Mouse (Mus musculus): Measurements from ENCODE around the gene Spata5. TPM values are rescaled to one million over a fixed set of nuclear protein-coding genes. Genes with fewer than 3 reads are reported as not detected.
A peak's percentile ranks its signal among the peaks of the same experiment; 100 is the strongest.

Gene Spata5
- total RNA-seq, 2 experiments from 2014 or later: 15.6 to 18.3 TPM

DNA sequence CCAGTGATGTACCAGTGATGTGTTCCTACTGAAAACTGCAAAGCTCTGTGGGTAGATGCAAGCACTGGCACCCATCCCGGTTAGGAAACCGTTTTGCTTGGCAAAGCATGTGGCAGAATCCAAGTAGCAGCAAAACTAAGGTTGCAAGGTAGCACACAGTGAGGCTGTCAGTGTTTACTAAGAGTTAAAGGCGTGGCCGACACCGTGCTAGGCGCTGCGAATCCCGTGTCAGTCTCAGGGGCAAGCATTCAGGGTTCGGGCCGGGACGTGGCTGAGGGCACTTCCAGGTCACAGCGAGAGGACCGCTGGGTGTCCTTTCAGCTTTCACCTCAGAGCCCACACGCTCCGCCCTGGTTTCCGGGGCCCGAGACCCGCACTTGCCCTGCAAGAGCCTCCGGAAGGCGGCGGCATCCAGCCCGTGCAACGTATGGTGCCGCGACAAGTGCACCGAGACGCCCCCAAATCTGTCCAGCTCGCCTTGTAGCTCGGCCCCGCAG, 687 bp upstream of the Spata5 start:
- intact Hi-C loops (cut with DNase I): no loop called here
- no peak for DNase-seq

GRCm38 (mm10) chr3:37420072-37420471, 376 bp downstream of the Spata5 start, which contains the start of gene Nudt6:
TSS of gene Nudt6 (minus strand) at chr3:37420211.
- peak; percentile 90 to 95 for DNase-seq
- intact Hi-C loops (cut with DNase I): no loop called here

GRCm38 (mm10) chr3:37420641-37421040, 945 bp downstream of the Spata5 start:
- no peak for DNase-seq
- intact Hi-C loops (cut with DNase I): no loop called here

DNA sequence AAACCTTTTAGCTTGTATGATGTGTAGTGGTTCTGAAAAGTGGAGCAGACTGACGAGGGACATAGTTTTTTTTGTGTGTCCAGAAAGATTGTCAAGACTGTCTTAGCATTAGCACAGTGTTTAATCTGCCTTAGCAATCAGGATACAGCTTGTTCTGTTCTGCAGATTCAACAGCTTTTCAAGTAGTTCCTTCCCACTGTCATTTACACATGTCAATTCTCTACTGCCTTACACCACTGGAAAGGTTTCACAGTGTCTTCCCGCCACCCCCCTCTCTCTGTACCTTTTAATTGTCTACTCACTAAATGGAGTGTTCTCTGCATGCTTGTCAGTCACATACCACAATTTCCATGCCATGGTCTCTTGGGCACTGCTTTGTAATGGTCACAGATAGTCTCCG, 1.5 kb downstream of the Spata5 start:
- intact Hi-C loops (cut with DNase I): no loop called here
- no peak for DNase-seq

- DNase-seq: no peak
- intact Hi-C loops (cut with DNase I): no loop called here
Observed at GRCm38 (mm10) chr3:37426069-37426468, 6.4 kb downstream of the Spata5 start.

GRCm38 (mm10) chr3:37430359-37430758, 10.7 kb downstream of the Spata5 start:
- no peak for DNase-seq
- intact Hi-C loops (cut with DNase I): no loop called here

GRCm38 (mm10) chr3:37439770-37440169, 20.1 kb downstream of the Spata5 start:
- intact Hi-C loops (cut with DNase I): no loop called here
- peak; percentile 31 to 40 for DNase-seq

- no peak for DNase-seq
Observed at GRCm38 (mm10) chr3:37443409-37443808, 23.7 kb downstream of the Spata5 start.

DNA sequence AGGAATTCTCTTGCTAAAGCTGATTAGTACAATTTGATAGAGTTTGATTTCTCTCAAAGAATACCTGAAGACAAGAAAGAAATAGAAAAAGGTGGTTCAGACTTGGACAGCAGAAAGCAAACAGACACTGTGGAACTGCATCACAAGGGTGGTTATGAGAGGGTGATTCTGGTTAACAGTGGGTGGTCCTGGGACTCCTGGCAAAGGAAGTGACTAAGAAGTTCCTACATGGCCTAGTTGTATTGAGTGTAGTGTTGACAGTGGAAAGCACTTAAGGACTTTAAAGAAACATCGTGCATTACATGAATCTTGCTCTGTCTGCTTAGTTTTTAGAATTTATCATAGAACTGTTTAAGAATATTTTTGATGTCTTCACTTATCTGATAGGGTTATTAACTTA, 36.3 kb downstream of the Spata5 start:
- intact Hi-C loops (cut with DNase I): no loop called here
- DNase-seq: no peak

More at GRCm38 (mm10) chr3:37443409-37443808, 23.7 kb downstream of the Spata5 start:
- intact Hi-C loops (cut with DNase I): no loop called here

DNA sequence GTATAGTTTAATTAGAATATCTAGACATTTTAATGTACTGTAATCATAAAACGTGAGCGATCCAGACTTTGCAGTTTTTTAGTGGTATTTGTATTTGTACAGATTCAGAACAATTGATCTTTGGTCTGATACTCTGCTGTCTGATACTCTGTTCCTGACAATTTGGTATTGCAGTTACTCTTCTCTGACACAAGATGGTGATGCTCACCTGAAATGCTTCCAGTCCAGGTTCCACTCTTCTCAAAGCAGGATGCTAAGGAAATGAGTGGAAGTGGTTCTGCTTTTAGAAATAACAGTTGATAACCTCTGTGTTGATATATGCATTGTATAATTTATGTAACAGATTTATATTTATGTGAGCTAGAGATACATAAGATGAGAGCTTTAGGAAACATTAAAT, 48.5 kb downstream of the Spata5 start:
- no peak for DNase-seq
- intact Hi-C loops (cut with DNase I): no loop called here

DNA sequence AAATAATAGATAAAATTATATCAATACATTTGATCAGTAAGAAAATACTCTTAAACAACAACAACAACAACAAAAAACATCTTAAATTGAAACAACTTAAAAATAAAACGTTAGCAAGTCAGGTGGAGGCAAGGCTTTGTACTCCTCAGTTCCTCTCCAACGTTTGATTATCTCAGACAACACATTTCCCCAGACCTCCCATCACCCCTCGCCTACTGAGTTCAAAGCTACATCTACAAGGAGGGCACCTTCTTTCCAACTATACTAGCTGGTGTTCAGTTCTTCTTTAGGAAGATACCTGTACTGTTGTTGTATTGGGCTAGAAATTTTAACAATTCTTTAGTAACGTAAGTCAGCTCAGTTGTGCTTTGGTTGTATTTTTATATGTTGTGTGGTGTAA, 49.7 kb downstream of the Spata5 start:
- DNase-seq: no peak
- intact Hi-C loops (cut with DNase I): no loop called here

DNA sequence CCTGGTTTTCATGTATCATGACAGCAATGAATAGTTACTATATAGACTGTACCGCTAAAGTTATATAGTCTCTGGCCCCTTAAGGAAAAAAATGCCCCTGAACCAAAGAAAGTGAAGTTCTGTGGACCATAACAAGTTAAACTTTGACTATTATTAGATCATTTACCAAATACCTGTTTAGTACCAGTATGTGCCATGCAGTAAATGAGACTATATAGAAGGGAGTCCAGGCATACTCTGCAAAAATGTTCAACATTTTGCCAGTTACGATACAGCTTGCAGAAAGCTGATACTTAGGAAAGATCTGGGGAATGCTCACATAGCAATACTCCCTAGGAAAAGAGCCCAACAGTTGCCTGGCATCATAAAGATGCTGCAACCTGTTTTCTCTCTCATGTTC, 51.2 kb downstream of the Spata5 start:
- no peak for DNase-seq
- intact Hi-C loops (cut with DNase I): loop anchor here (5.0 to 10.0 kb wide), 5 partner anchors 284 to 751 kb away; no protein-coding TSS in a partner anchor

- DNase-seq: peak; percentile 10 to 50
- intact Hi-C loops (cut with DNase I): loop anchor here (2.0 to 10.0 kb wide), 6 partner anchors 166 to 750 kb away; partner anchors contain the start of gene Spry1
Observed at GRCm38 (mm10) chr3:37472461-37472860, 52.8 kb downstream of the Spata5 start.

GRCm38 (mm10) chr3:37476485-37476884, 56.8 kb downstream of the Spata5 start:
- no peak for DNase-seq
- intact Hi-C loops (cut with DNase I): loop anchor here (10.0 kb wide), 3 partner anchors 278 to 638 kb away; no protein-coding TSS in a partner anchor

DNA sequence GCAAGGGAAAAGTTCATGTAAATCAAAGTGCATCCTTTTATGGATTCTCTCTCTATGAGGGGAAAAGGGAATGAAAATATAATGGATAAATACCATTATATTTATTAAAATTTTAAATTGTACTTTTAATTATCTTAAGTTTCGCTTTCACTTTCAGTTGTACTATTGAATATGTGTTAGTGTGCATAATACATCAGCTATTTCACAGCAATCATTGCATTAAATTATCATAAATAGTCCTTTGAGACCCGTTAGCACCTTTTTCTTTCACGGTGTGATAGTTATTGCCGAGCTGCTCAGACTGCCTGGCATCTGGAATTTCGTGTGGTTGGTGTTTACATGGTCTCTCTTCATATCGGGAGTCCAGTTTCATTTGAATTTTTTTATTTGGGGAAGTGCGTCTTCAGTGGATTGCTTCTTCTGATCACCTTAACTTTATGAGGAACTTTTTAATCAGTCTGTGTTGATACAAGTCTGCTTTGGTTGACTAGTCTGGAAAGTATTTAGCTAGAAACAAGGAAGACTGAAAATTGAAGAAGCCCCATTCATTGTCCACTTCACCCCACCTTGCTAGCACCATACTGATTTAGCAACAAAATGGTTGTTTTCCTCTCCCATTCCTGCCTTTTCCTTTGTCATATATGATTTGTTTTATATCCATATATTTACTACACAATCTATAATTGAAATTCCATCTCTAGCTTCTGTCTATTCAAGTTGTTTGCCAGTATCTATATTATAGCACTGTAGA, 57.9 kb downstream of the Spata5 start:
- DNase-seq: no peak
- intact Hi-C loops (cut with DNase I): loop anchor here (10.0 kb wide), 3 partner anchors 277 to 637 kb away; no protein-coding TSS in a partner anchor

DNA sequence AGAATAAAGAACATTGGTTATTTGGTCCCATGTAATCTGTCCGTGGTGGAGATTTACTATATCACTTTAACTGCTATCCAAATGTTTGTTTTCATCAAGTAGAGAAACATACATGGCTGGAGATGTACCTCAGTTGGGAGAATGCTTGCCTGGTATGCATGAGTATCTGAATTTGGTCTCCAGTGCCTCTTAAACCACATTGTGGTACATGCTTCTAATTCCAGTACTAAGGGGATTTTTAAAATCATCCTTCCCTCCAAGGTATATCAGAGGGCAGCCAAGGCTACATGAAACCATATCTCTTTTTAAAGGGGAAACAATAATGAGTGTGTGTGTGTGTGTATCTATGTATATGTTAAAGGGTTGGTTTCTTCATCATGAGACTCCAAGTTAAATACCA, 60.1 kb downstream of the Spata5 start:
- intact Hi-C loops (cut with DNase I): loop anchor here (5.0 to 10.0 kb wide), 4 partner anchors 138 to 635 kb away; no protein-coding TSS in a partner anchor
- DNase-seq: no peak

DNA sequence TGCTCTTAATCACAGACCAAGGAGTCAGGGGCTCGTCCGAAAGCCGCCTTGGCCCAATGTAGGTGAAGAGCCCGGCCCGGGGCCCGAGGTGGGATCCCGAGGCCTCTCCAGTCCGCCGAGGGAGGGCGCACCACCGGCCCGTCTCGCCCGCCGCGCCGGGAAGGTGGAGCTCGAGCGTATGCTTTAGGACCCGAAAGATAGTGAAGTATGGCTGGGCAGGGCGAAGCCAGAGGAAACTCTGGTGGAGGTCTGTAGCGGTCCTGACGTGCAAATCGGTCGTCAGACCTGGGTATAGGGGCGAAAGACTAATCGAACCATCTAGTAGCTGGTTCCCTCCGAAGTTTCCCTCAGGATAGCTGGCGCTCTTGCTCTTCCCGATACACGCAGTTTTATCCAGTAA, 61.6 kb downstream of the Spata5 start:
- intact Hi-C loops (cut with DNase I): loop anchor here (5.0 kb wide), 1 partner anchor 136 kb away; no protein-coding TSS in a partner anchor
- no peak for DNase-seq

GRCm38 (mm10) chr3:37482720-37483119, 63.0 kb downstream of the Spata5 start:
- DNase-seq: no peak
- intact Hi-C loops (cut with DNase I): loop anchor here (5.0 kb wide), 1 partner anchor 135 kb away; no protein-coding TSS in a partner anchor

GRCm38 (mm10) chr3:37483709-37484265, 64.1 kb downstream of the Spata5 start:
- no peak for DNase-seq
- intact Hi-C loops (cut with DNase I): loop anchor here (5.0 kb wide), 1 partner anchor 134 kb away; no protein-coding TSS in a partner anchor

DNA sequence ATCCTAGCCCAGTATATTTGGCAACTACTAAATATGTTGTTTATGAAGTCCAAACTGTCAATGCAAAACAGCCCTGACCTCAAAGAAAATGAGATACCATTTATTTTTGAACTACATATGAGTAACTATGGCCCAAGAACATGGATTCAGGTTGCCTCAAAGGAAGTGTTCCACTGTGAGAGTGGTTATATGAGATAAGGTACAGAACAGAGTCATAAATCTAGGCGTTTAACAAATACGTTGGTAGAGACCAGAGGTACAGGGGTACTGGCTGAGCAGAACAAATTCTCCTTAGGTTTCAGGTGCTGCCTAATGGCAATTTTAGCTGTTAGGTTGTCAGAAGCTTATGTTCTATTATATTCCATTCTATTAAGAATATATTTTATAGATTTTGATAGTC, 67.9 kb downstream of the Spata5 start:
- intact Hi-C loops (cut with DNase I): no loop called here
- no peak for DNase-seq

GRCm38 (mm10) chr3:37488173-37488572, 68.5 kb downstream of the Spata5 start:
- no peak for DNase-seq
- intact Hi-C loops (cut with DNase I): no loop called here
